Mouse (Mus musculus) cortical plate, adult 2 months (tissue): ENCODE measurements at regions not wholly inside any gene's neighbourhood (a gene's known extent, or its start where the extent isn't known, plus 50 kb on each side); places are given as distances from the start of the nearest gene placed in this dataset.

Source experiments
- H3K27ac ChIP-seq: fragments of 200-500 bp; 2 replicates; pipeline ENCODE4 v1.5.1; 2012; ENCODE audit warnings: low read length, control low read depth, inconsistent platforms; ENCODE audit not compliant: insufficient read depth
- H3K4me1 ChIP-seq: fragments of 200-500 bp; 2 replicates; pipeline ENCODE4 v1.6.1; 2011; ENCODE audit warnings: low read length; ENCODE audit not compliant: control insufficient read depth, insufficient read depth
- H3K4me3 ChIP-seq: fragments of 200-500 bp; 2 replicates; pipeline ENCODE4 v1.5.1; 2011; ENCODE audit warnings: mild to moderate bottlenecking, low read length, control low read depth; ENCODE audit not compliant: insufficient read depth
- CTCF ChIP-seq: fragments of 200-500 bp; IDR thresholded peaks from 2 replicates; pipeline ENCODE4 v1.5.1; 2011; ENCODE audit warnings: mild to moderate bottlenecking, control low read depth, low read length; ENCODE audit not compliant: insufficient read depth; ENCODE audit errors: extremely low read depth
- POLR2A ChIP-seq: fragments of 200-500 bp; IDR thresholded peaks from 2 replicates; pipeline ENCODE4 v1.6.1; 2011; ENCODE audit warnings: mild to moderate bottlenecking, low read length, control low read depth; ENCODE audit not compliant: insufficient read depth; ENCODE audit errors: extremely low read depth

- no peak for TF ChIP-seq CTCF
- TF ChIP-seq POLR2A: no peak
- H3K27ac ChIP-seq: no peak overlapping the region
- H3K4me3 ChIP-seq: no peak overlapping the region
- no peaks in the 10 kb centered on the region for H3K4me1 ChIP-seq
Measured at GRCm38 (mm10) chr13:58472455-58472854, 69.3 kb upstream of the Hnrnpk start.

GRCm38 (mm10) chr13:58471704-58472103 lies 68.6 kb upstream of the Hnrnpk start:
- H3K27ac ChIP-seq: no peak overlapping the region
- H3K4me3 ChIP-seq: 0 out of 2 replicates have a peak overlapping the region, but pooled peaks have one; percentile 5
- no peaks in the 10 kb centered on the region for H3K4me1 ChIP-seq
- no peak for TF ChIP-seq POLR2A
- TF ChIP-seq CTCF: no peak

GRCm38 (mm10) chr13:58469731-58470130 lies 66.6 kb upstream of the Hnrnpk start:
- TF ChIP-seq CTCF (no peak), POLR2A (no peak)
- H3K4me3 ChIP-seq: no peak overlapping the region
- no peak overlapping the region for H3K27ac ChIP-seq
- H3K4me1 ChIP-seq: no peaks in the 10 kb centered on the region; the same call in 1 of the 2 replicates

- Histone ChIP-seq H3K4me3 (no peak overlapping the region), H3K4me1 (no peaks in the 10 kb centered on the region; the same call in 1 of the 2 replicates), H3K27ac (no peak overlapping the region)
- TF ChIP-seq POLR2A (no peak), CTCF (no peak)
Measured at GRCm38 (mm10) chr13:58467097-58467642, 64.0 kb upstream of the Hnrnpk start.

- no peak overlapping the region for H3K27ac ChIP-seq
- H3K4me1 ChIP-seq: no peaks in the 10 kb centered on the region; the same call in 1 of the 2 replicates
- TF ChIP-seq POLR2A (no peak), CTCF (no peak)
- no peak overlapping the region for H3K4me3 ChIP-seq
Measured at GRCm38 (mm10) chr13:58465206-58466104, 62.3 kb upstream of the Hnrnpk start.
